Mouse (Mus musculus) T-cell, adult 2 months (primary cell): ENCODE measurements around the gene Hsdl2.

Experiments used
- DNase-seq: peaks from one replicate; pipeline ENCODE4 v3.0.0; 2022; ENCODE audit warnings: low spot score

Hsdl2 gene

GRCm38 (mm10) chr4:59625998-59626910 is 44.9 kb downstream of the Hsdl2 start, which contains the start of gene E130308A19Rik:
Gene E130308A19Rik, plus strand, starts transcription at chr4:59626211.
- peak; percentile 67 for DNase-seq

GRCm38 (mm10) chr4:59628255-59628654 is 46.9 kb downstream of the Hsdl2 start:
- no peak for DNase-seq

GRCm38 (mm10) chr4:59629076-59629874 is 47.9 kb downstream of the Hsdl2 start:
- no peak for DNase-seq

GRCm38 (mm10) chr4:59630122-59630521 is 48.8 kb downstream of the Hsdl2 start:
- no peak for DNase-seq

DNA sequence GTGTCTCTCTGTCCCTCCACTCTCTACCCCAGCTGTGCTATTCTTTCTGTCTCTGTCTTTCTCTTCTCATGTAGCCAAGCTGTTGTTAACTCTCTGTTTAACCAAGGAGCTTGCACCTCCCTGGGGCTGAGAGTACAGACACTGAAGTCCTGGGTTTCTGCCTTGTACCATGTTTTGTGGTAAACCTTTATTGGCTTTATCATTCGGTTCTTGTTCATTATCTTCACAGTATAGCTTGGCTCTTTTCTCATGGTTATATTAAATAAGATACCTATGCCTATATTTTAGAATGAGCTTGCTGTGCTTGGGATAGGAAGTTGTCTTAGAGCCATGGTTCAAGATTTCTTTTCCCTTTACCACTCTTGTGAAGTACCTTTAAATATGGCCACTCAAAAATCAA is 53.2 kb downstream of the Hsdl2 start:
- DNase-seq = no peak

DNA sequence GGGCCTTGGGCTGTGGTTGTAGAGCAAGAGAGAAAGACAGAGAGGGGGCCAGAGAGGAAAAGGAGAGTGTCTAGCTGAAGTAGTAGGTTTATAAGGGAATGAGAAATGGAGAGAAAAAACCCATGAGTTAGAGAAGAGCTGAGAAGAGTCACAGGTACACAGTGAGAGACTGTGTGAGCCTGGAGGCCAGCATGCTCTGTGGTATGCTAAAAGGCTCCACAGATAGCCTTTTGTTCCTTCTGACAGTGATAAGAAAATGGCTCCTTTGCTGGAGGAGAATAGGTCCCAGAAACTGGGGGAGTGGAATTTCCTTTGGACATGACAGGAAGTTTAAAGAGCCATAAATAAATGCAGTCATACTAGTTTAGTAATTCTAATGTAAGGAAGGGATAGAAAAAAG is 57.8 kb downstream of the Hsdl2 start:
- DNase-seq = no peak

GRCm38 (mm10) chr4:59640720-59641119 is 59.4 kb downstream of the Hsdl2 start:
- DNase-seq = no peak

- DNase-seq = no peak
These were observed 60.7 kb downstream of the Hsdl2 start for GRCm38 (mm10) chr4:59642039-59642438.

GRCm38 (mm10) chr4:59642657-59643056 is 61.3 kb downstream of the Hsdl2 start:
- no peak for DNase-seq

GRCm38 (mm10) chr4:59644431-59644830 is 63.1 kb downstream of the Hsdl2 start:
- no peak for DNase-seq

GRCm38 (mm10) chr4:59644992-59645391 is 63.6 kb downstream of the Hsdl2 start:
- no peak for DNase-seq

- no peak for DNase-seq
These were observed 64.2 kb downstream of the Hsdl2 start for GRCm38 (mm10) chr4:59645610-59646009.

GRCm38 (mm10) chr4:59646020-59646696 is 64.8 kb downstream of the Hsdl2 start:
- DNase-seq = no peak

DNA sequence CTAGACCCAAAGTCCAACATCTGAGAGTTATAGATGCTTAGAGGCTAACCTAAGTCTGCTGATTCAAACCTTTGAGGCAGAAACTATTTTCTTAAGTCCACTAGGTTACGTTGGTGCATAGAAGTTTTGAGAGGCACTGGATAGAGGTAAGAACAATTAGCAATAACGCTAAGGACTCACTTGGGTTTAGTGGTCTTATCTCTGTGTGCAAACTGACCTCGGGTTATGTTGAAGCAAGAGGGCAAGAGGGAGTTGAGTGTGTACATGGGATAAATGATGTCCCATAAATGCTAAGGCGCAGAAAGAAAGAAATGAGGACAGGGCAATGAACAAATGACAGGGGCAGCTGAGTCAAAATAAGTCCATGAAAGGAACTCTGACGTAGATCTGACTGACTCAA is 67.8 kb downstream of the Hsdl2 start:
- DNase-seq = no peak

GRCm38 (mm10) chr4:59652166-59652681 is 70.9 kb downstream of the Hsdl2 start:
- no peak for DNase-seq

- DNase-seq = no peak
These were observed 74.8 kb downstream of the Hsdl2 start for GRCm38 (mm10) chr4:59656061-59656642.

- no peak for DNase-seq
These were observed 80.8 kb downstream of the Hsdl2 start for GRCm38 (mm10) chr4:59662163-59662562.

- DNase-seq = no peak
These were observed 82.1 kb downstream of the Hsdl2 start for GRCm38 (mm10) chr4:59663451-59663850.

DNA sequence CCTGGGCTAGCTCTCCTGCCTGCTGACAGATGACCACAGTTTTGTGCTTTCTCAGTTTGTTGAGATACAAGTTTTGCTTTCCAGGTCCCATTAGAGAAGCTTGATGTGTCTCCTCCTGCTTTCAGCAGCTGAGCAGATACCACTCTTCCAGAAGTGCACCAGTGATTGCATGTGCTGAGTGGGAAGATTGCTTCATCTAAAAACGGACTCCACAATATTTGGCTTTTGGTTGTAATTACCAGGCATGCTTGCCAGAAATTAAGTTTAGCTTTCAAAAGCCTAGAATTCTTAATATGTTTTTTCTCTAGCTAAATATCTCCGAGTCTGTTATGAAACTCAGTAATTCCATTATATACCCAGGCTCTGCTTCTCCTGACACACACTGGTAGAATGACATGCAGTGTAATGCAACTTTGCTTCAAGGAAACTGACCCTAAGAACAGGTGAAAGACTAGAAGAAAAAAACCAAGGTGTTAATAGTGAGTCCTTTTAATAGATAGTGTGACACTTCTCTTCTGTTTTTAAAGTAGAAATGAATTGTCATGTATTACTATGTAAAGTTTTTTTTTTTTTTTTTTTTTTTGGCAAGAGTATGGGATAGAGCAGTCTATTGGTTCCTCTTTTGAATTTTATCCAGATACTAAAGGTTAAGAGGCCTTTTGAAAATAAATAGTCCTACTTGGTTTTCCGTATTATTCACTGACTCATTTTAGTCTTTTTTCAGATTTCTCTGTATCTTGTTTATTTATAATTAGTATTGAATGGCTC is 85.4 kb downstream of the Hsdl2 start:
- DNase-seq = no peak

- no peak for DNase-seq
These were observed 86.7 kb downstream of the Hsdl2 start for GRCm38 (mm10) chr4:59668050-59668449.
